Mouse (Mus musculus): ENCODE data around the gene Mrgpra6.

GRCm38 (mm10) chr7:47244658-47245057, 39.9 kb upstream of the Mrgpra6 start:
- TF ChIP-seq CTCF (IDR thresholded peaks at IDR 0.05; ENCODE audit: insufficient read depth, low read length) (0 out of 2 replicates have a peak, but pooled peaks have one; percentile 15), POLR2A (IDR thresholded peaks at IDR 0.05; ENCODE audit: borderline replicate concordance, extremely low read depth, low read depth, low read length) (no peak)
